Mouse (Mus musculus): ENCODE results near the gene Ankrd40. TPM values are rescaled to one million over a fixed set of nuclear protein-coding genes. Genes with fewer than 3 reads are reported as not detected.

The Ankrd40 gene
- polyA plus RNA-seq, 1 experiment from 2014 or later, result 16.3 TPM

DNA sequence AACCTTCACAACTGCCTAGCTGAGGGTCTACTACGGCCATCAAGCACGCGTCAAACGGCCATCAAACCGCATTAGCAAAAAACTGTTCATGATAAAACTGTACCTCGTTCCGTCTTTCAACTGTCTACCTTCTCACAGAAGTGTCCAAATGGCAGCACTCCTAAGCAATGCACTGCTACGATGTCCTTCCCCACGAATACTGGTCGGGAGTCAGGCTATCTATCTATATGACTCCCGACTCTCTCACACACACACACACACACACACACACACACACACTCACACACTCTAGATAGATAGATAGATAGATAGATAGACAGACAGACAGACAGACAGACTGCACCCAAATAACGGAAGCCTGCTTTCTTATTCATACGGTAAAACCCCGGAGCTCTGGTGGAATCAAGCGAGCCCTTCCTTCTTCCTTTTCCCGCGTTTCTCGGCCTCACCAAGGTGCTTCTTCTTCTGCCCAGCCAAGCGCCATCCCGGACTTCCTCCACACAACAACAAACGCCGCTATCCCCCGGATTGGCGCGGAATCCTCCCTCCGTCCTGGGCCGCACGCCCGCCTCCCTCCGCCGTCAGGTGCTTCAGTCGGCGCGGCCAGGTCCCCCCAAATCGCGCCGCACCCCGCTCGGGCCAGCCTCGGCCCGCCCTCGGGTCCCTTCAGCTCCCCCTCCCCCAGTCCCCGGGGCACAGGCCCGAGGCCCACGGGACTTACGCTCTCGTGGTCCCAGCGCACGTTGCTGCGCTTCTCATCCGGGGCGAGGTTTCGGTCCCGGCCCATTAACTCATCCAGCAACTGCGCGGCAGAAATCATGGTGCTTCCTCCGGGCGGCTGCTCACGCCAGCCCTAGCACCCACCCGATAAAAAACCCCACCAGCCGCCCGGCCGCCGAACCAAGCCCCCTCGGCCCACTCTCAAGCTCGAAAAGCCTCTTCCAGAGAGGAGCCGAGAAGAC is 6.6 kb upstream of the Ankrd40 start:
- under 1% methylated on average over 64 of the region's 67 CpGs for WGBS
- no peaks in the 10 kb centered on the region for H3K9me3 ChIP-seq (ENCODE audit: control insufficient read depth, low read length)
- no peaks in the 10 kb centered on the region for H3K27me3 ChIP-seq (ENCODE audit: control insufficient read depth, insufficient read depth, low read length)
- DNase-seq (ENCODE audit: low spot score) (no peak), ATAC-seq (ENCODE audit: low FRiP score) (peak; percentile 77)
- H3K27ac ChIP-seq (ENCODE audit: low read depth, low read length), result peak overlapping the region; percentile 93
- H3K4me3 ChIP-seq (ENCODE audit: low read depth, low read length), result peak overlapping the region; percentile 92
- no peaks in the 10 kb centered on the region; the same call in 1 of the 2 replicates for H3K4me1 ChIP-seq (replicated peaks; ENCODE audit: control insufficient read depth, insufficient read depth, low read length)
- no peaks in the 10 kb centered on the region for H3K36me3 ChIP-seq (ENCODE audit: control insufficient read depth, insufficient read depth, low read length)
- H3K9ac ChIP-seq (ENCODE audit: low read depth, low read length), result peak overlapping the region; percentile 98
- H3K4me2 ChIP-seq (replicated peaks; ENCODE audit: low read depth, low read length), result peak overlapping the region; percentile 75

DNA sequence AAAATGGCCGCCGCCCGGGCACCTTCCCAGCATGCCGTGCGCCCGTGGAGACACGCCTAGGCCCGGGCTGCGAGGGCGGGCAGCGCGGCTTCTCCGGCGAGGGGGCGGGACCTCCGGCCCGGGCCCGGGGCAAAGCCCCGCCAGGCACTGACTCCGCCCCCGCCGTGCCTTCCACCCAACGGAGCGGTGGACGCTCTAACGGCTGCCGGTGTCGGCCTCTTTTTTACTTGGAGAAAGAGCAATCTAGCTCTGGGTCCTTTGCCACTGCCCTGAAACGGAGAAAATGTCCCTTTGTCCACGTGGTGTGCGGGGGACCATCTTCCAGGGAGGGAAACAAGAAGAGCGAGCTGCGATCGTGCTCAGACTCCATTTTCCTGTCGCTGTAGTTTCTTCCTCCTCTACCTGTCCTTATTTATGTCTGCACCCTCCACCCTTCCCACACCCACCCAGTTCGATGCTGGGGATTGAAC is 5.8 kb upstream of the Ankrd40 start, which contains the start of gene Luc7l3:
Gene Luc7l3 (minus strand): TSS at position 58 of the 470 bp plus-strand sequence.
- DNase-seq (ENCODE audit: low spot score) (peak; percentile 96), ATAC-seq (ENCODE audit: low FRiP score) (peak; percentile 95)
- H3K4me1 ChIP-seq (replicated peaks; ENCODE audit: control insufficient read depth, insufficient read depth, low read length), result no peaks in the 10 kb centered on the region; the same call in 1 of the 2 replicates

DNA sequence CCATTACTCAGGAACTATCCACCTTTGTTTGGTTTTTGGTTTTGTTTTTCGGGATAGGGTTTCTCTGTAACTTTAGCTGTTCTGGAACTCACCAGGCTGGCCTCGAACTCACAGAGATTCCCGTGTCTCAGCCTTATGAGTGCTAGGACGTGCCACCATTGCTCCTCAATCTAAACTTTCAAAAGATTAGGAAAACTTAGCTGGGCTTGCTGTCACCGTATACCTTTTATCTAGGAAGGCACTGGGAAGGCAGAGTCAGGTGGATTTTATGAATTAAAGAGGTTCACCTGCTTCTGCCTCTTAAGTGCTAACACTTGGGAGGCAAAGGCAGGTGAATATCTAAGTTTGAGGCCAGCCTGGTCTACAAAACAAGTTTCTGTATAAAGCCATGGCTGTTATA is 5.2 kb upstream of the Ankrd40 start:
- Histone ChIP-seq H3K9ac (ENCODE audit: low read depth, low read length) (peak overlapping the region; percentile 98), H3K27ac (ENCODE audit: low read depth, low read length) (peak overlapping the region; percentile 93), H3K36me3 (ENCODE audit: control insufficient read depth, insufficient read depth, low read length) (no peaks in the 10 kb centered on the region), H3K4me2 (replicated peaks; ENCODE audit: low read depth, low read length) (peak overlapping the region; percentile 53), H3K4me1 (replicated peaks; ENCODE audit: control insufficient read depth, insufficient read depth, low read length) (no peaks in the 10 kb centered on the region; the same call in 1 of the 2 replicates), H3K9me3 (ENCODE audit: control insufficient read depth, low read length) (no peaks in the 10 kb centered on the region), H3K4me3 (ENCODE audit: low read depth, low read length) (peak overlapping the region; percentile 92), H3K27me3 (ENCODE audit: control insufficient read depth, insufficient read depth, low read length) (no peaks in the 10 kb centered on the region)
- 44% methylated on average over 5 of the region's 5 CpGs for WGBS
- DNase-seq (ENCODE audit: low spot score) (peak; percentile 33), ATAC-seq (ENCODE audit: low FRiP score) (no peak)

More for the DNA sequence above, 5.8 kb upstream of the Ankrd40 start, which contains the start of gene Luc7l3:
- H3K9ac ChIP-seq (ENCODE audit: low read depth, low read length), result peak within 1 kb of the TSS; percentile 98
- under 1% methylated on average over 36 of the region's 36 CpGs for WGBS
- H3K36me3 ChIP-seq (ENCODE audit: control insufficient read depth, insufficient read depth, low read length), result no peaks in the 10 kb centered on the region
- H3K4me3 ChIP-seq (ENCODE audit: low read depth, low read length), result peak within 1 kb of the TSS; percentile 92
- H3K27ac ChIP-seq (ENCODE audit: low read depth, low read length), result peak within 1 kb of the TSS; percentile 93
- no peaks in the 10 kb centered on the region for H3K9me3 ChIP-seq (ENCODE audit: control insufficient read depth, low read length)
- peak within 1 kb of the TSS; percentile 75 for H3K4me2 ChIP-seq (replicated peaks; ENCODE audit: low read depth, low read length)
- H3K27me3 ChIP-seq (ENCODE audit: control insufficient read depth, insufficient read depth, low read length), result no peaks in the 10 kb centered on the region

DNA sequence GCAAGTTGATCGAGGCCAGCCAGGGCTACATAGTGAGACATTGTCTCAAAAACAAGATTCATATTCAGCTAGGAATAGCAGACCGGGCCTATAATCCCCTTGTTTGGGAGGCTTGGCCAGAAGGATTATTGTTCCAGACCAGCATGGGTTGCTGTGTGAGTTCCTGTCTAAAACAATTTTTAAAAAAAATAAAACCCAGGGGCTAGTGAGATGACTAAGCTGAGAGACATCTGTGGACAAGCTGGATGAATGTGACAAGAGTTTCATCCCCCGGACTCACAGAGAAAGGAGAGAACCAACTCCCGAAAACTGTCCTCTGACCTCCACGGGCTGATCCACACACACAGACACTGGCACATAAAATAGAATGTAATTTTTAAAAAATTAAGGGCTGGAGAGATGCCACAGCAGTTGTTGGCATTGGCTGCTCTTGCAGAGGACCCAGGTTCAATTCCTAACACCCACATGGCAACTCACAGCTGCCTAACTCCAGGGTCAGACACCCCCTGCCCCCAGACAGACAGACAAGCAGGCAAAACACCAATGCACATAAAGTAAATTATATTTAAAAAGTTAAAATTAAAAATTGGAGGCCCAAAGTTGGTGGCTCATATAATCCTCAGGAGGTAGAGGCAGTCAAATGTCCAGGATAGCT is 4.4 kb upstream of the Ankrd40 start:
- Histone ChIP-seq H3K27ac (ENCODE audit: low read depth, low read length) (no peak overlapping the region), H3K4me2 (replicated peaks; ENCODE audit: low read depth, low read length) (no peak overlapping the region), H3K4me3 (ENCODE audit: low read depth, low read length) (no peak overlapping the region), H3K9me3 (ENCODE audit: control insufficient read depth, low read length) (no peaks in the 10 kb centered on the region), H3K27me3 (ENCODE audit: control insufficient read depth, insufficient read depth, low read length) (no peaks in the 10 kb centered on the region), H3K9ac (ENCODE audit: low read depth, low read length) (no peak overlapping the region), H3K36me3 (ENCODE audit: control insufficient read depth, insufficient read depth, low read length) (no peaks in the 10 kb centered on the region), H3K4me1 (replicated peaks; ENCODE audit: control insufficient read depth, insufficient read depth, low read length) (no peaks in the 10 kb centered on the region; the same call in 1 of the 2 replicates)
- DNase-seq (ENCODE audit: low spot score) (no peak), ATAC-seq (ENCODE audit: low FRiP score) (no peak)
- WGBS, result 82% methylated on average over 5 of the region's 5 CpGs

DNA sequence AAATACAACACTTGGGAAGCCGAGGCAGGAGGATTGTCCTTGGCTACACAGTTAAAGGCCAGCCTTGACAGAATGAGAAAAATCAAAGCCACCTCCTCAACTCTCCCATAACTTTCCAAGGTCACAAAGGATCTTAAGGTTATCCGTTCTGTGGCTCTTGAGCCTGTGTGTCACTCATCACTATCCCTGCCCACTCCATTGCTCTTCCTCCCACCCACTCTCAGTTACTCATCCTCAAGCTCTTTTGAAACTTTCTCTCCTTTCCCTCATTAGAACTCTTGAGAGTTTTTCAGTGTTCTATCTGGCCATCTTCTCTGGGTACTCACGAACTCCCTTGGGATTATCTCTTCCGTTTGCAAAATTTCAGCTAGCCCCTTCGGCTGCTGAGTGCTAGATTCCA is 3.2 kb upstream of the Ankrd40 start:
- no peak overlapping the region for H3K4me3 ChIP-seq (ENCODE audit: low read depth, low read length)
- no peaks in the 10 kb centered on the region for H3K27me3 ChIP-seq (ENCODE audit: control insufficient read depth, insufficient read depth, low read length)
- no peak overlapping the region for H3K27ac ChIP-seq (ENCODE audit: low read depth, low read length)
- H3K36me3 ChIP-seq (ENCODE audit: control insufficient read depth, insufficient read depth, low read length), result no peaks in the 10 kb centered on the region
- no peaks in the 10 kb centered on the region for H3K9me3 ChIP-seq (ENCODE audit: control insufficient read depth, low read length)
- no peaks in the 10 kb centered on the region; the same call in none of the 2 replicates for H3K4me1 ChIP-seq (replicated peaks; ENCODE audit: control insufficient read depth, insufficient read depth, low read length)
- DNase-seq (ENCODE audit: low spot score) (no peak), ATAC-seq (ENCODE audit: low FRiP score) (no peak)
- H3K4me2 ChIP-seq (replicated peaks; ENCODE audit: low read depth, low read length), result no peak overlapping the region
- H3K9ac ChIP-seq (ENCODE audit: low read depth, low read length), result no peak overlapping the region
- 89% methylated on average over 5 of the region's 5 CpGs for WGBS

DNA sequence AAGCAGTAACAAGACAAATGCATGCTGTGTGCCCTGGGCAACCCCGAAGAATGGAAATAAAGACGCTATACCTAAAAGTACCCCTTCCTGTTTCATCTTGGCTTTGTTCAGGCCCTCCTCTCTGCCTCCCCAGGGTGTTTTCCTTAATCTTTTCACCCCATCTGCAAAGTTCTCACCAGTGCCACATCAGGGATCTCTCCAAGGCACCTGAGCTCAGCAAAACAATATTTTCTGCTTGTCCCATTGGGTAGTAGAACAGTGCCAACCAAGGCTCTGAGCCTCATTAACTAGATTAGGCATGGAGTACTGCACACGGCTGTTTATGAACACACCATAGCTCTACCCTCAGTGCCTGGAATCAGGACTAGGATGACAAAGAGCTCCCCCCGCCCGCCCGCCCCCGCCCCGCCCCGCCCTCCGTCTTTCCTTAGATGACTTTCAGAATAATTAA is 815 bp upstream of the Ankrd40 start:
- Histone ChIP-seq H3K9me3 (ENCODE audit: control insufficient read depth, low read length) (no peaks in the 10 kb centered on the region), H3K4me1 (replicated peaks; ENCODE audit: control insufficient read depth, insufficient read depth, low read length) (no peaks in the 10 kb centered on the region; the same call in none of the 2 replicates), H3K36me3 (ENCODE audit: control insufficient read depth, insufficient read depth, low read length) (no peaks in the 10 kb centered on the region), H3K9ac (ENCODE audit: low read depth, low read length) (peak overlapping the region; percentile 42; the same call in 1 of the 2 replicates), H3K4me2 (replicated peaks; ENCODE audit: low read depth, low read length) (peak overlapping the region; percentile 63), H3K4me3 (ENCODE audit: low read depth, low read length) (peak overlapping the region; percentile 65), H3K27me3 (ENCODE audit: control insufficient read depth, insufficient read depth, low read length) (no peaks in the 10 kb centered on the region), H3K27ac (ENCODE audit: low read depth, low read length) (peak overlapping the region; percentile 97)
- ATAC-seq (ENCODE audit: low FRiP score) (peak; percentile 80), DNase-seq (ENCODE audit: low spot score) (peak; percentile 62)
- 4% methylated on average over 10 of the region's 10 CpGs for WGBS

DNA sequence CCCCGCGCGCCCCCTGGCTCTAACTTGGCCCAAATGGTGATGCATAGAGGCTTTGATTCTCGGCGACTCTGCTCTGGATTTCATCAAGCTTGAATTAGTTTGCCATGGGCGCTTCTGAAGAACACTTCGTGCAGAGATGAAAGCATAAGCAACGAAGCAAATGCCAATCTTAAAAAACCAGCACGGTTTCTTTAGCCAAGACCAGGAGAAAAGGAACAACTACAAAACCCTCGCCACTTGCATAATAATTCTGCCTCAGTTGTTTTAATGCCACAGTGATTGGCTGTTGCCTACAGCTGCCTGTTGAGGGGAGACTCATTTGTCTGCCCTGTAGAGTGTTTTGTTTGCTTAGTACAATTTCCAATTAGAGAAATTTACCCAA is 834 bp downstream of the Ankrd40 start:
- peak overlapping the region; percentile 97 for H3K27ac ChIP-seq (ENCODE audit: low read depth, low read length)
- H3K36me3 ChIP-seq (ENCODE audit: control insufficient read depth, insufficient read depth, low read length), result no peaks in the 10 kb centered on the region
- H3K4me1 ChIP-seq (replicated peaks; ENCODE audit: control insufficient read depth, insufficient read depth, low read length), result no peaks in the 10 kb centered on the region; the same call in 1 of the 2 replicates
- peak overlapping the region; percentile 65 for H3K4me3 ChIP-seq (ENCODE audit: low read depth, low read length)
- no peak for ATAC-seq (ENCODE audit: low FRiP score)
- H3K9me3 ChIP-seq (ENCODE audit: control insufficient read depth, low read length), result no peaks in the 10 kb centered on the region
- H3K27me3 ChIP-seq (ENCODE audit: control insufficient read depth, insufficient read depth, low read length), result no peaks in the 10 kb centered on the region
- H3K9ac ChIP-seq (ENCODE audit: low read depth, low read length), result peak overlapping the region; percentile 92
- DNase-seq (ENCODE audit: low spot score), result no peak
- H3K4me2 ChIP-seq (replicated peaks; ENCODE audit: low read depth, low read length), result peak overlapping the region; percentile 63
- 2% methylated on average over 10 of the region's 10 CpGs for WGBS

DNA sequence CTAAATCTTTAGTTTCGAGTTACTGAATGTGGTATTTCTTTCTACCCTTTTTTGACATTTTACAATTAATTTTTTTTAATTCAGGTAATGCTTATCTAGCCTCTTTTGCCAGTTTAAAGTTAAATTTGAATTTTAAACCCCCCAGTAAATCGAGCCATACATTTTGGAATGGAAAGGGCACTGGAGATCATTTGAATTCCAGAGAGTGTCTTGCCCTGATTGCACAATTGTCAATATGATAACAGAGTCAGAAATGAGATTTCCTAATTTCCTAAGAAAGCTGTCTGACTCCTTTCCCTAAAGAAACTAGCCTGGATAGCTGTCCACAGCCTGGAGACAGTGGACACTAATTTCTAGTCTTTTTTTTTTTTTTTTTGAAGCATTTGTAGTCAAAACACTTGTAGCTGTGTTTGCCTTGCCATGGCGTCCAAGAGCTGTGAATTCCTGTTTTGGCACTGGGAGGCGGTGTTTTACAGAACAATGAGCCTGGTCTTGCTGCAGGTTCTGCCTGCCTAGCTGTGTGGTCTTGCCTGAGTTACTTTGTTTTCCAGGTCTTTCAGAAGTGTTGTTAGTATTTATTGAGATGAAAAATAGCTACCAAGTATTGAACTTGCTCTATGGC is 1.6 kb downstream of the Ankrd40 start:
- Histone ChIP-seq H3K36me3 (ENCODE audit: control insufficient read depth, insufficient read depth, low read length) (peaks cover 2% of the 10 kb centered on the region; the same call in 1 of the 2 replicates), H3K4me1 (replicated peaks; ENCODE audit: control insufficient read depth, insufficient read depth, low read length) (no peaks in the 10 kb centered on the region; the same call in 1 of the 2 replicates), H3K9me3 (ENCODE audit: control insufficient read depth, low read length) (no peaks in the 10 kb centered on the region), H3K4me2 (replicated peaks; ENCODE audit: low read depth, low read length) (no peak overlapping the region), H3K27me3 (ENCODE audit: control insufficient read depth, insufficient read depth, low read length) (no peaks in the 10 kb centered on the region), H3K27ac (ENCODE audit: low read depth, low read length) (no peak overlapping the region), H3K9ac (ENCODE audit: low read depth, low read length) (no peak overlapping the region), H3K4me3 (ENCODE audit: low read depth, low read length) (no peak overlapping the region)
- 56% methylated on average over 4 of the region's 4 CpGs for WGBS
- ATAC-seq (ENCODE audit: low FRiP score) (no peak), DNase-seq (ENCODE audit: low spot score) (peak; percentile 53)
